ENCODE assay signal across 22 mouse cellular contexts in the genomic region with DNA sequence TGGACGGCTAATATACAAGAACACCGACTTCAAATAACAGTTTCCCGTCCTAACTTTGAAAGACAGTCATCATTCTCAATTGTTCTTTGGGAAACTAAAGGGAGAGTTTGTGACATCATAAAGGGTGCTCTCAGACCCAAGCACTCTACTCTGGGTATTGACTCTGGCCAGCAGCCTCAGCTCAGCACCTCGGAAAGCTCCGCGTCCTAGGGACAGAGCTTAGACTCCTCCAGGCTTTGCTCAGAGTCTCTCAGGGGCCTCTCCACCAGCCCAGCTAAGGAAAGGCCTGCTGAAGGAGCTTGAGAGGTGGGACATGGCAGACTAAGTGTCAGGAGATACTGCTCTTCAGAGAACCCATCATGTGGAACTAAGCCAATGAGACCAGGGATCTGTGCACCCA. TPM values are rescaled to one million over a fixed set of nuclear protein-coding genes. Genes with fewer than 3 reads are reported as not detected.
DNase-seq lines count a peak whose midpoint lies in the region; ATAC-seq and TF ChIP-seq lines count a peak whose summit lies in the region.
"Had no signal": no experiment of that assay in that cellular context is flagged by ENCODE, and none has a peak within 500 bp of the region (broad histone marks: within the 10 kb centered on the region; RNA-seq: fewer than 3 reads in every experiment).

No protein-coding gene starts in this region.

- H3ac ChIP-seq in myocyte (ENCODE audit: control insufficient read depth, insufficient read length) = no peak overlapping the region

- H3K4me3 ChIP-seq in heart, embryonic 12.5 days = no peak overlapping the region
- no peak overlapping the region for H3K4me3 ChIP-seq in liver, embryonic 12.5 days
- H3K4me3 ChIP-seq in liver, embryonic 11.5 days (ENCODE audit: low read depth, low read length) = no peak overlapping the region
- H3K4me3 ChIP-seq in myocyte = no peak overlapping the region
- H3K4me3 ChIP-seq: heart, adult 2 months; limb, embryonic 15.5 days; lung, embryonic 15.5 days had no signal

- ATAC-seq in heart, embryonic 12.5 days (ENCODE audit: insufficient number of reproducible peaks, low FRiP score) = 0 out of 2 replicates have a peak, but pooled peaks have one; percentile 34
- peak; percentile 40; the same call in 1 of the 2 replicates for ATAC-seq in liver, embryonic 12.5 days
- no peak for ATAC-seq in liver, embryonic 11.5 days (replicated peaks; ENCODE audit: low FRiP score)
- ATAC-seq: hindbrain, embryonic 16.5 days had no signal

- no peak overlapping the region for H3K4me2 ChIP-seq in heart, embryonic 12.5 days
- H3K4me2 ChIP-seq in liver, embryonic 12.5 days = no peak overlapping the region
- H3K4me2 ChIP-seq in liver, embryonic 11.5 days = no peak overlapping the region
- no peak overlapping the region for H3K4me2 ChIP-seq in myocyte (ENCODE audit: low read depth)
- H3K4me2 ChIP-seq: limb, embryonic 15.5 days; lung, embryonic 15.5 days had no signal

- no peak overlapping the region for H3K9ac ChIP-seq in heart, embryonic 12.5 days
- H3K9ac ChIP-seq in liver, embryonic 12.5 days = no peak overlapping the region
- no peak overlapping the region for H3K9ac ChIP-seq in liver, embryonic 11.5 days (ENCODE audit: low read depth, low read length)
- H3K9ac ChIP-seq: limb, embryonic 15.5 days; lung, embryonic 15.5 days had no signal

- no peak overlapping the region for H3K27ac ChIP-seq in heart, embryonic 12.5 days (ENCODE audit: poor library complexity, severe bottlenecking)
- H3K27ac ChIP-seq in liver, embryonic 12.5 days = no peak overlapping the region
- no peak overlapping the region for H3K27ac ChIP-seq in liver, embryonic 11.5 days (ENCODE audit: low read depth, low read length)
- H3K27ac ChIP-seq: heart, adult 2 months; limb, embryonic 15.5 days; lung, embryonic 15.5 days had no signal

- no peaks in the 10 kb centered on the region for H3K27me3 ChIP-seq in heart, embryonic 12.5 days (replicated peaks)
- H3K27me3 ChIP-seq in liver, embryonic 12.5 days (replicated peaks) = peaks cover 4% of the 10 kb centered on the region
- no peaks in the 10 kb centered on the region for H3K27me3 ChIP-seq in liver, embryonic 11.5 days (replicated peaks; ENCODE audit: control insufficient read depth, insufficient read depth, low read length)
- H3K27me3 ChIP-seq in myocyte (ENCODE audit: control insufficient read depth, insufficient read depth, insufficient read length) = no peaks in the 10 kb centered on the region
- H3K27me3 ChIP-seq: limb, embryonic 15.5 days; lung, embryonic 15.5 days had no signal

- WGBS in heart, embryonic 12.5 days = 70% methylated on average over 6 of the region's 6 CpGs
- WGBS in liver, embryonic 12.5 days (ENCODE audit: insufficient replicate concordance) = 84% methylated on average over 6 of the region's 6 CpGs
- 78% methylated on average over 5 of the region's 6 CpGs for WGBS in liver, embryonic 11.5 days

- intact Hi-C loops in heart, postnatal 36 days (cut with DNase I) = no loop called here

- no peaks in the 10 kb centered on the region for H3K79me2 ChIP-seq in myocyte (ENCODE audit: control insufficient read depth, insufficient read depth)

- no peaks in the 10 kb centered on the region for H3K36me3 ChIP-seq in heart, embryonic 12.5 days
- no peaks in the 10 kb centered on the region for H3K36me3 ChIP-seq in liver, embryonic 12.5 days
- H3K36me3 ChIP-seq in liver, embryonic 11.5 days (ENCODE audit: control insufficient read depth, insufficient read depth, low read length) = no peaks in the 10 kb centered on the region
- no peaks in the 10 kb centered on the region for H3K36me3 ChIP-seq in myocyte (ENCODE audit: control insufficient read depth, insufficient read depth)
- H3K36me3 ChIP-seq: limb, embryonic 15.5 days; lung, embryonic 15.5 days had no signal

- no peak for TF ChIP-seq POLR2A in myocyte (IDR thresholded peaks at IDR 0.05; ENCODE audit: insufficient read length, low read depth)

- no peak for DNase-seq in heart, postnatal 36 days
- no peak for DNase-seq in liver, embryonic 11.5 days (ENCODE audit: low spot score)
- DNase-seq in NIH3T3 (ENCODE audit: low read depth) = peak; percentile 66
- DNase-seq in gastrocnemius, postnatal 4 days (ENCODE audit: low spot score in 2 of 2) = no peak
- DNase-seq in layer of hippocampus, adult 9-11 months = no peak
- DNase-seq: adrenal gland, adult 8-10 months; embryo, embryonic 11 days; heart, adult 2 months; heart, postnatal 14 days; thymus, postnatal 36 days had no signal

- H3K4me1 ChIP-seq in heart, embryonic 12.5 days (replicated peaks) = 0 out of 2 replicates have a peak, but pooled peaks cover 3% of the 10 kb centered on the region
- peaks cover 14% of the 10 kb centered on the region for H3K4me1 ChIP-seq in liver, embryonic 12.5 days
- no peaks in the 10 kb centered on the region; the same call in 1 of the 2 replicates for H3K4me1 ChIP-seq in liver, embryonic 11.5 days (replicated peaks; ENCODE audit: control insufficient read depth, insufficient read depth, low read length)
- H3K4me1 ChIP-seq: lung, embryonic 15.5 days had no signal

- no peaks in the 10 kb centered on the region for H3K9me3 ChIP-seq in heart, embryonic 12.5 days (replicated peaks)
- no peaks in the 10 kb centered on the region for H3K9me3 ChIP-seq in liver, embryonic 12.5 days (replicated peaks)
- H3K9me3 ChIP-seq in liver, embryonic 11.5 days (ENCODE audit: control insufficient read depth, low read length) = no peaks in the 10 kb centered on the region
- H3K9me3 ChIP-seq: limb, embryonic 15.5 days; lung, embryonic 15.5 days had no signal

TF ChIP-seq in myocyte, 11 proteins besides CTCF, POLR2A, EP300 and RAD21:
- TF ChIP-seq REST (IDR thresholded peaks at IDR 0.05; ENCODE audit: insufficient read depth, insufficient read length) (peak; percentile 61), CEBPB (IDR thresholded peaks at IDR 0.05; ENCODE audit: insufficient read depth, poor library complexity, severe bottlenecking) (no peak), MYOG (IDR thresholded peaks at IDR 0.05; ENCODE audit: control insufficient read depth in 1 of 3, insufficient read depth in 1 of 3, insufficient read length in 2 of 3, low read depth in 2 of 3) (no peak), MYOD1 (IDR thresholded peaks at IDR 0.05; ENCODE audit: control insufficient read depth in 1 of 3, insufficient read length in 2 of 3, low read depth in 2 of 3) (no peak), E2F4 (IDR thresholded peaks at IDR 0.05; ENCODE audit: insufficient read depth) (no peak)

RNA-seq across cellular contexts. Expression of a gene that starts 0.4 kb away (rescaled TPM):
- polyA plus RNA-seq in heart, embryonic 12.5 days (2016; fragmentation: Nextera tagmentation; extraction: Ambion mirVana) = 0.17 TPM in 1 of 2 replicates, not detected in the other
- total RNA-seq in heart, postnatal 36 days (2021) = not detected
- not detected in 2 replicates for polyA plus RNA-seq in liver, embryonic 12.5 days (2016; fragmentation: Nextera tagmentation; extraction: Ambion mirVana)
- not detected in 2 replicates for polyA plus RNA-seq in liver, embryonic 11.5 days (2014; fragmentation: Nextera tagmentation; extraction: Ambion mirVana)
- not detected for polyA plus RNA-seq in myocyte (2012; fragmentation: generic; extraction: Trizol)
- total RNA-seq in gastrocnemius, postnatal 4 days (2021) = not detected
- total RNA-seq: heart, adult 2 months; heart, postnatal 14 days had no signal
- polyA plus RNA-seq: heart, adult 2 months; limb, embryonic 15.5 days; lung, embryonic 15.5 days had no signal

RNA-seq across cellular contexts. Expression of a gene that starts 14.6 kb away (rescaled TPM):
- polyA plus RNA-seq in heart, embryonic 12.5 days (2016; fragmentation: Nextera tagmentation; extraction: Ambion mirVana) = not detected in 2 replicates
- not detected for total RNA-seq in heart, postnatal 36 days (2021)
- not detected in 2 replicates for polyA plus RNA-seq in liver, embryonic 12.5 days (2016; fragmentation: Nextera tagmentation; extraction: Ambion mirVana)
- not detected in 2 replicates for polyA plus RNA-seq in liver, embryonic 11.5 days (2014; fragmentation: Nextera tagmentation; extraction: Ambion mirVana)
- polyA plus RNA-seq in myocyte (2012; fragmentation: generic; extraction: Trizol) = not detected
- total RNA-seq in gastrocnemius, postnatal 4 days (2021) = not detected
- total RNA-seq: adrenal gland, adult 8-10 months; gastrocnemius, adult 8-10 months; heart, adult 2 months; heart, postnatal 14 days; layer of hippocampus, adult 8-10 months; left cerebral cortex, adult 8-10 months; midbrain, postnatal 0 days had no signal
- polyA plus RNA-seq: forebrain, embryonic 11.5 days; hindbrain, embryonic 16.5 days; limb, embryonic 15.5 days; lung, embryonic 15.5 days; midbrain, postnatal 0 days; neural tube, embryonic 11.5 days had no signal

RNA-seq across cellular contexts. Expression of a gene that starts 23.4 kb away (rescaled TPM):
- 155 and 159 TPM in 2 replicates for polyA plus RNA-seq in heart, embryonic 12.5 days (2016; fragmentation: Nextera tagmentation; extraction: Ambion mirVana)
- total RNA-seq in heart, postnatal 36 days (2021) = 100 to 1,000 TPM; 215 to 228 TPM
- polyA plus RNA-seq in liver, embryonic 12.5 days (2016; fragmentation: Nextera tagmentation; extraction: Ambion mirVana) = 216 and 223 TPM in 2 replicates
- 173 and 181 TPM in 2 replicates for polyA plus RNA-seq in liver, embryonic 11.5 days (2014; fragmentation: Nextera tagmentation; extraction: Ambion mirVana)
- 58.8 TPM for polyA plus RNA-seq in myocyte (2012; fragmentation: generic; extraction: Trizol)
- total RNA-seq in gastrocnemius, postnatal 4 days (2021) = 10 to 100 TPM; 86.8 to 91.1 TPM

RNA-seq across cellular contexts. Expression of a gene that starts 34.1 kb away (rescaled TPM):
- polyA plus RNA-seq in heart, embryonic 12.5 days (2016; fragmentation: Nextera tagmentation; extraction: Ambion mirVana) = not detected in 2 replicates
- total RNA-seq in heart, postnatal 36 days (2021) = not detected
- not detected in 2 replicates for polyA plus RNA-seq in liver, embryonic 12.5 days (2016; fragmentation: Nextera tagmentation; extraction: Ambion mirVana)
- not detected in 2 replicates for polyA plus RNA-seq in liver, embryonic 11.5 days (2014; fragmentation: Nextera tagmentation; extraction: Ambion mirVana)
- not detected for polyA plus RNA-seq in myocyte (2012; fragmentation: generic; extraction: Trizol)
- total RNA-seq in gastrocnemius, postnatal 4 days (2021) = under 1 TPM; 0.05 to 0.08 TPM
- total RNA-seq: adrenal gland, adult 8-10 months; gastrocnemius, adult 8-10 months; heart, adult 2 months; heart, postnatal 14 days had no signal
- polyA plus RNA-seq: forebrain, embryonic 11.5 days; limb, embryonic 15.5 days; lung, embryonic 15.5 days; midbrain, postnatal 0 days; neural tube, embryonic 11.5 days had no signal

RNA-seq across cellular contexts. Expression of a gene that starts 35.9 kb away (rescaled TPM):
- polyA plus RNA-seq in heart, embryonic 12.5 days (2016; fragmentation: Nextera tagmentation; extraction: Ambion mirVana) = not detected in 2 replicates
- total RNA-seq in heart, postnatal 36 days (2021) = not detected
- polyA plus RNA-seq in liver, embryonic 12.5 days (2016; fragmentation: Nextera tagmentation; extraction: Ambion mirVana) = not detected in 2 replicates
- not detected in 2 replicates for polyA plus RNA-seq in liver, embryonic 11.5 days (2014; fragmentation: Nextera tagmentation; extraction: Ambion mirVana)
- not detected for polyA plus RNA-seq in myocyte (2012; fragmentation: generic; extraction: Trizol)
- total RNA-seq in gastrocnemius, postnatal 4 days (2021) = not detected
- total RNA-seq: adrenal gland, adult 8-10 months; gastrocnemius, adult 8-10 months; heart, adult 2 months; heart, postnatal 14 days; layer of hippocampus, adult 8-10 months; left cerebral cortex, adult 8-10 months; midbrain, postnatal 0 days had no signal
- polyA plus RNA-seq: forebrain, embryonic 11.5 days; heart, adult 2 months; hindbrain, embryonic 16.5 days; limb, embryonic 15.5 days; lung, embryonic 15.5 days; midbrain, postnatal 0 days; neural tube, embryonic 11.5 days had no signal
